Mouse (Mus musculus): ENCODE results near the gene Mtap.

- TF ChIP-seq CTCF (IDR thresholded peaks at IDR 0.05; ENCODE audit: insufficient read depth, low read depth, low read length) (no peak), POLR2A (IDR thresholded peaks at IDR 0.05; ENCODE audit: insufficient read depth, low read depth, low read length) (no peak)
Observed at GRCm38 (mm10) chr4:89169739-89170138, 32.8 kb downstream of the Mtap start.
